8 mouse cellular contexts compared by ENCODE assay signal in genomic region chr13:69809681-69810611, GRCm38 (mm10). TPM values are rescaled to one million over a fixed set of nuclear protein-coding genes. Genes with fewer than 3 reads are reported as not detected.
DNase-seq lines count a peak whose midpoint lies in the region; ATAC-seq lines count a peak whose summit lies in the region.

No protein-coding gene starts in this region.

- intact Hi-C loops in gastrocnemius, postnatal 14 days (cut with DNase I; ENCODE audit: low total_unique reads): no loop called here
- intact Hi-C loops in left cerebral cortex, postnatal 10 days (cut with DNase I): no loop called here

- ATAC-seq in inflammation-experienced regulatory T-cells, adult 6 months: peak; percentile 90
- peak; percentile 83 for ATAC-seq in megakaryocyte progenitor cell, adult 5-6 weeks (replicated peaks; ENCODE audit: poor library complexity)

- DNase-seq in adrenal gland, adult 18-20 months (ENCODE audit: low spot score in 2 of 2): peak; percentile 81 to 86
- DNase-seq in embryo, embryonic 10.5 days (ENCODE audit: low spot score): peak; percentile 90
- peak; percentile 87 for DNase-seq in gastrocnemius, postnatal 14 days
- DNase-seq in left cerebral cortex, postnatal 10 days (ENCODE audit: extremely low spot score in 1 of 2, low spot score in 2 of 2): peak; percentile 49 to 92
- DNase-seq in right cerebral cortex, postnatal 14 days: peak; percentile 87
- DNase-seq in urinary bladder, postnatal 36 days (ENCODE audit: low spot score in 2 of 2): peak; percentile 76 to 87

RNA-seq across cellular contexts. Expression of gene Med10, which starts 7.8 kb away (rescaled TPM):
- 10 to 100 TPM; 45.4 to 56.2 TPM for total RNA-seq in adrenal gland, adult 18-20 months (2021)
- total RNA-seq in gastrocnemius, postnatal 14 days (2021): 10 to 100 TPM; 13.9 to 14.6 TPM
- polyA plus RNA-seq in inflammation-experienced regulatory T-cells, adult 6 months (2017; shearing (Covaris generic)): 100 to 1,000 TPM; 175 to 199 (median 178) TPM
- total RNA-seq in left cerebral cortex, postnatal 10 days (2021): 10 to 100 TPM; 67.8 TPM
- 37.5 and 42.5 TPM in 2 replicates for total RNA-seq in megakaryocyte progenitor cell, adult 5-6 weeks (2015)
- 44.8 and 45.5 TPM in 2 replicates for total RNA-seq in megakaryocyte progenitor cell, adult 5-6 weeks (2017)

Comparison
In these comparisons a context has a peak if more than half of its experiments do, and no peak if none do; other contexts are left out.
1. Peak in every context shown above with its lines: DNase-seq and ATAC-seq.